Mouse (Mus musculus) forebrain, embryonic 12.5 days (tissue): Measurements from ENCODE around the gene Vcan. TPM values are rescaled to one million over a fixed set of nuclear protein-coding genes. Genes with fewer than 3 reads are reported as not detected.
"Not testable (repeated sequence)": the region's sequence is repeated elsewhere in the genome, so short reads cannot be mapped to it uniquely, and the experiment has no call there.

Experiments
- ATAC-seq: fragments of 200-750 bp; cut with Nextera tagmentation; 2 replicates; pipeline ENCODE4 v1.8.0; 2017; ENCODE audit warnings: moderate TSS enrichment; ENCODE audit not compliant: low FRiP score
- H3K27ac ChIP-seq: fragments of 300-500 bp; sonication (generic); 2 replicates; pipeline ENCODE4 v1.5.1; 2016; ENCODE audit warnings: mild to moderate bottlenecking
- H3K27me3 ChIP-seq: fragments of 300-500 bp; sonication (generic); 2 replicates; pipeline ENCODE4 v1.6.1; 2016; ENCODE audit warnings: mild to moderate bottlenecking
- H3K36me3 ChIP-seq: fragments of 300-500 bp; sonication (generic); replicated peaks from 2 replicates; pipeline ENCODE4 v1.6.1; 2016; ENCODE audit warnings: mild to moderate bottlenecking
- H3K4me1 ChIP-seq: fragments of 300-500 bp; sonication (generic); 2 replicates; pipeline ENCODE4 v1.6.1; 2016
- H3K4me2 ChIP-seq: fragments of 300-500 bp; sonication (generic); 2 replicates; pipeline ENCODE4 v1.6.1; 2016; ENCODE audit warnings: mild to moderate bottlenecking, moderate library complexity
- H3K4me3 ChIP-seq: fragments of 300-500 bp; sonication (generic); replicated peaks from 2 replicates; pipeline ENCODE4 v1.5.1; 2016; ENCODE audit warnings: mild to moderate bottlenecking
- H3K9ac ChIP-seq: fragments of 300-500 bp; sonication (generic); 2 replicates; pipeline ENCODE4 v1.6.1; 2016; ENCODE audit warnings: mild to moderate bottlenecking
- H3K9me3 ChIP-seq: fragments of 300-500 bp; sonication (generic); 2 replicates; pipeline ENCODE4 v1.6.1; 2016
- WGBS: fragments of 180-500 bp; shearing (Covaris S2); methylation state at CpG from one replicate; pipeline ENCODE4 v1.1.7; 2016; 5-methylcytosine and 5-hydroxymethylcytosine counted together
- polyA plus RNA-seq: library from polyadenylated mRNA; unstranded; fragments of >200 nt; fragmentation: Nextera tagmentation; extraction: Ambion mirVana; gene quantifications from 2 replicates; pipeline ENCODE4 v1.2.1, GENCODE M21; 2016

Gene Vcan
- 65.4 and 65.8 TPM in 2 replicates for polyA plus RNA-seq

GRCm38 (mm10) chr13:89741766-89742685 lies at the start of gene Vcan:
TSS of gene Vcan (minus strand) at chr13:89742509.
- H3K9ac ChIP-seq = peak within 1 kb of the TSS; percentile 82
- H3K4me2 ChIP-seq = peak within 1 kb of the TSS; percentile 88
- peak; percentile 66 for ATAC-seq
- H3K36me3 ChIP-seq = no peaks in the 10 kb centered on the region
- H3K27ac ChIP-seq = peak within 1 kb of the TSS; percentile 88
- under 1% methylated on average over 40 of the region's 40 CpGs for WGBS
- H3K4me3 ChIP-seq = peak within 1 kb of the TSS; percentile 68
- no peaks in the 10 kb centered on the region for H3K9me3 ChIP-seq
- no peaks in the 10 kb centered on the region for H3K27me3 ChIP-seq
- peaks cover 27% of the 10 kb centered on the region for H3K4me1 ChIP-seq

DNA sequence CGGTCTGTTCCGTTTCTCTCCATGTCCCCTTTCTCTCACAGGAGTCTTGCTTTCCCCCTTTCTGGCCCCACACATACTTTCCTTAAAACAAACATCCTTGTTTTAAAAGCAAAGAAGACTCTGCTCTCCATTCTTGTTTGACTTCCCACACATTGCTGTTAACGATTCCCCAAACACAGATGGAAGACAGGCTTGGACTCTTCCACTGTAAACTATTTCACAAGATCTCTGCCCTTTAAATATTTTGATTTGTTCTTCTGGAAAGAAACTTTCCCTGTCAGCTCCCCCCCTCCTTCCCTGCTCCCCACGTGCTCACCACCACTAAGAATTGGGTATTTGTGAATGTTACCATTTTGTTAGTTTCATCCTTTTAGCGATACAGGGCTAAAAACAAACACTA lies 49.2 kb upstream of the Vcan start:
- H3K4me2 ChIP-seq = no peak overlapping the region
- H3K4me3 ChIP-seq = no peak overlapping the region
- H3K36me3 ChIP-seq = no peaks in the 10 kb centered on the region
- H3K9ac ChIP-seq = no peak overlapping the region
- no peak overlapping the region for H3K27ac ChIP-seq
- no peak for ATAC-seq
- H3K4me1 ChIP-seq = no peaks in the 10 kb centered on the region; the same call in none of the 2 replicates
- WGBS = 63% methylated on average over 5 of the region's 5 CpGs
- no peaks in the 10 kb centered on the region for H3K27me3 ChIP-seq
- H3K9me3 ChIP-seq = no peaks in the 10 kb centered on the region

GRCm38 (mm10) chr13:89782886-89783285 lies 40.6 kb upstream of the Vcan start:
- ATAC-seq = no peak
- 71% methylated on average over 2 of the region's 2 CpGs for WGBS
- H3K36me3 ChIP-seq = no peaks in the 10 kb centered on the region
- H3K27ac ChIP-seq = no peak overlapping the region
- H3K9me3 ChIP-seq = no peaks in the 10 kb centered on the region
- H3K4me3 ChIP-seq = no peak overlapping the region
- no peaks in the 10 kb centered on the region for H3K27me3 ChIP-seq
- H3K4me2 ChIP-seq = no peak overlapping the region
- H3K4me1 ChIP-seq = peaks cover 11% of the 10 kb centered on the region
- no peak overlapping the region for H3K9ac ChIP-seq

DNA sequence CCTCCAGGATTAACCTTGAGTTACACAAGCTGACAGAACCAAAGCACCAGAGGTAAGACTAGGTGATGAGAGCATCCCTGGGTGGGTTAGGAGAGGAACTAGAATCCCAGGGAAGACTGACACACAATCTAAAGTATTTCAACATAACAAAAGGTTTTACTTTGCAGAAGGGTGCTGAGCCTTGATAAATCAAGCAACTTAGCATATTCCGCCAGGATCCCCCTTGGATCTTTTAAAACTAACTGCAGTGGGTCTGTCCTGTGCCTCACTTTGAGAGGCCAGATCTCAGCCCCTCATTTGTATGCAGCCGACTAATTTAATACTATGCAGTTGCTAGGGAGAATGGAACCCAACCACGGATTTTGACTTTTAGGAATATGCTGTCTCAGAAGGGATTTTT lies 38.0 kb upstream of the Vcan start:
- H3K4me1 ChIP-seq = peaks cover 14% of the 10 kb centered on the region
- no peak for ATAC-seq
- H3K9me3 ChIP-seq = no peaks in the 10 kb centered on the region
- WGBS = 51% methylated on average over 3 of the region's 3 CpGs
- H3K4me3 ChIP-seq = no peak overlapping the region
- H3K9ac ChIP-seq = no peak overlapping the region
- no peaks in the 10 kb centered on the region for H3K36me3 ChIP-seq
- H3K4me2 ChIP-seq = no peak overlapping the region
- H3K27me3 ChIP-seq = no peaks in the 10 kb centered on the region
- H3K27ac ChIP-seq = no peak overlapping the region

GRCm38 (mm10) chr13:89779208-89779911 lies 37.1 kb upstream of the Vcan start:
- WGBS = 51% methylated on average over 7 of the region's 7 CpGs
- Histone ChIP-seq H3K27me3 (no peaks in the 10 kb centered on the region), H3K4me2 (no peak overlapping the region), H3K4me1 (peaks cover 14% of the 10 kb centered on the region), H3K9ac (no peak overlapping the region), H3K9me3 (no peaks in the 10 kb centered on the region), H3K4me3 (no peak overlapping the region), H3K36me3 (no peaks in the 10 kb centered on the region), H3K27ac (no peak overlapping the region)
- peak; percentile 79 for ATAC-seq

- Histone ChIP-seq H3K27ac (no peak overlapping the region), H3K4me1 (peaks cover 14% of the 10 kb centered on the region), H3K27me3 (no peaks in the 10 kb centered on the region), H3K9me3 (no peaks in the 10 kb centered on the region), H3K4me3 (no peak overlapping the region), H3K36me3 (no peaks in the 10 kb centered on the region), H3K4me2 (no peak overlapping the region), H3K9ac (no peak overlapping the region)
- WGBS = 11% methylated on average over 1 of the region's 1 CpGs
- ATAC-seq = no peak
Observed at GRCm38 (mm10) chr13:89777764-89778163, 35.5 kb upstream of the Vcan start.

- Histone ChIP-seq H3K4me3 (no peak overlapping the region), H3K4me1 (peaks cover 14% of the 10 kb centered on the region), H3K27ac (no peak overlapping the region), H3K9ac (no peak overlapping the region), H3K36me3 (no peaks in the 10 kb centered on the region), H3K27me3 (no peaks in the 10 kb centered on the region), H3K9me3 (no peaks in the 10 kb centered on the region), H3K4me2 (no peak overlapping the region)
- WGBS = 76% methylated on average over 1 of the region's 1 CpGs
- no peak for ATAC-seq
Observed at GRCm38 (mm10) chr13:89777146-89777545, 34.8 kb upstream of the Vcan start.

GRCm38 (mm10) chr13:89766551-89766950 lies 24.2 kb upstream of the Vcan start:
- H3K4me2 ChIP-seq = no peak overlapping the region
- no peaks in the 10 kb centered on the region for H3K27me3 ChIP-seq
- ATAC-seq = no peak
- H3K4me3 ChIP-seq = no peak overlapping the region
- no peaks in the 10 kb centered on the region for H3K4me1 ChIP-seq
- WGBS = 81% methylated on average over 1 of the region's 1 CpGs
- H3K9me3 ChIP-seq = no peaks in the 10 kb centered on the region
- H3K36me3 ChIP-seq = no peaks in the 10 kb centered on the region
- no peak overlapping the region for H3K27ac ChIP-seq
- no peak overlapping the region for H3K9ac ChIP-seq

- no peaks in the 10 kb centered on the region for H3K4me1 ChIP-seq
- no peaks in the 10 kb centered on the region for H3K9me3 ChIP-seq
- H3K4me2 ChIP-seq = no peak overlapping the region
- no peaks in the 10 kb centered on the region for H3K36me3 ChIP-seq
- no peak for ATAC-seq
- H3K27me3 ChIP-seq = no peaks in the 10 kb centered on the region
- H3K27ac ChIP-seq = no peak overlapping the region
- H3K4me3 ChIP-seq = no peak overlapping the region
- no peak overlapping the region for H3K9ac ChIP-seq
- 89% methylated on average over 3 of the region's 3 CpGs for WGBS
Observed at GRCm38 (mm10) chr13:89765966-89766365, 23.7 kb upstream of the Vcan start.

GRCm38 (mm10) chr13:89762339-89762738 lies 20.0 kb upstream of the Vcan start:
- Histone ChIP-seq H3K4me1 (no peaks in the 10 kb centered on the region), H3K4me2 (no peak overlapping the region), H3K4me3 (no peak overlapping the region), H3K27me3 (no peaks in the 10 kb centered on the region), H3K36me3 (no peaks in the 10 kb centered on the region), H3K9ac (no peak overlapping the region), H3K27ac (no peak overlapping the region), H3K9me3 (no peaks in the 10 kb centered on the region)
- 71% methylated on average over 3 of the region's 3 CpGs for WGBS
- ATAC-seq = no peak

DNA sequence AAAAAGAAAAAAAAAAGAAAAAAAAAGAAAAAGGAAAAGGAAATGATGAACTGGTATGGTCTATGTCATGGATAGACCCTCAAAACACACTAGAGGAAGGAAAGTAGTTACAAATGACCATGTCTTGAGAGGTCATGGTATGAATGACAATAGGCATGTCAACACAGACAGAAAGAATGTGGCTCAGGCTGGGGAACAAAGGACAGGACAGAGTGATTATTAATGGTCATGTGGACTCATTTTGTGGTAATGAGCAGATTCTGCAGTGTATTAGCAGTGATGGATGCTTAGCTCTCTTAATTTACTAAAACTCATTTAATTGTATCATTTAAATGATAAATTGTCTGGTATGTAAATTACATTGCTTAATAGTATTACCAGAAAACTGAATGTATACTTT lies 14.0 kb upstream of the Vcan start:
- H3K9me3 ChIP-seq = no peaks in the 10 kb centered on the region
- H3K4me2 ChIP-seq = no peak overlapping the region
- no peak for ATAC-seq
- H3K4me1 ChIP-seq = no peaks in the 10 kb centered on the region
- no peak overlapping the region for H3K9ac ChIP-seq
- no peak overlapping the region for H3K27ac ChIP-seq
- no peaks in the 10 kb centered on the region for H3K36me3 ChIP-seq
- H3K27me3 ChIP-seq = no peaks in the 10 kb centered on the region
- no peak overlapping the region for H3K4me3 ChIP-seq

- not testable (repeated sequence) for H3K4me1 ChIP-seq, H3K4me2 ChIP-seq, H3K4me3 ChIP-seq, H3K36me3 ChIP-seq, ATAC-seq, H3K9me3 ChIP-seq, H3K9ac ChIP-seq, H3K27ac ChIP-seq, H3K27me3 ChIP-seq
- 16% methylated on average over 3 of the region's 3 CpGs for WGBS
Observed at GRCm38 (mm10) chr13:89750562-89750961, 8.3 kb upstream of the Vcan start.
